Mouse (Mus musculus) G1E (cell line): ENCODE measurements at regions not wholly inside any gene's neighbourhood (a gene's known extent, or its start where the extent isn't known, plus 50 kb on each side); places are given as distances from the start of the nearest gene placed in this dataset.

Source experiments
- CTCF ChIP-seq: IDR thresholded peaks from 2 replicates; pipeline ENCODE4 v1.5.1; 2012; ENCODE audit warnings: low read depth, low read length, inconsistent platforms, mixed read lengths
- POLR2AphosphoS5 ChIP-seq: IDR thresholded peaks from 2 replicates; pipeline ENCODE4 v1.6.1; 2012; ENCODE audit warnings: low read depth, low read length, inconsistent platforms; ENCODE audit not compliant: insufficient replicate concordance

DNA sequence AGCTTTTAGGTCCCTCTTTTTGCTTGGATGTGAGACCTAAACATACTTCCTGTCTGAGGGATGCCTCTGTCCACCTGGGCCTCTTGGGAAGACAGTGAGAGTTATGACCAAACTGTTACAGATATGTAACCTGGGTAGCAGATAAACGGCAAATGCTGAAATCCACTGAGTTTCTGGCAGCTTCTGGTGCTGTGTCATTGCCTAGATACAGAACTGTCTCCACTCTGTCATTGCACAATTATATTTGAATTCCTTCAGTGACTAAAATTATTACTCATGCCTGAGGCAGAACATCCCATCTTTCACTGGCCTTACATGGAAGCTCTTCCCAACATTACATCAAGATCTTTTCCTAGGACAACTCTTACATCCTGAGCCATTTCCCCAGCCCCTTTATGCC, 277.4 kb upstream of the Rora start:
- TF ChIP-seq CTCF (no peak), POLR2AphosphoS5 (no peak)
